Mouse (Mus musculus): ENCODE results near the gene Ehmt2.
"Not testable (repeated sequence)": the region's sequence is repeated elsewhere in the genome, so short reads cannot be mapped to it uniquely, and the experiment has no call there.

Ehmt2 gene

DNA sequence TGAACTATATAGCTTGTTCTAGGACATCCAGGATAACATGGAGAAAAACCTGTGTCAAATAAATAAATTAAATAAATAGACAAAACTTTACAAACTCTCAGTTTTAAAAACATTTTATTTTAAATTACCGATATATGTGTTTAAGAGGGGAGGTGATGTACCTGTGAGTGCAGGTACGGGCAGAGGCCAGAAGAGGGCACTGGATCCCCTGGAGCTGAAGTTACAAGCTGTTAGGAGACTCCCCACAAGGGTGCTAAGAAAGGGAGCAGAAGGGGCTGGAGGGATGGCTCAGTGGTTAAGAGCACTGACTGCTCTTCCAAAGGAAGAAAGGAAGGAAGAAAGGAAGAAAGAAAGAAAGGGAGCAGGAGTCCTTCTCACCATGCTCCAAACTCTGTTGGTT is 6.9 kb upstream of the Ehmt2 start:
- no peak for DNase-seq (ENCODE audit: low read depth)

DNA sequence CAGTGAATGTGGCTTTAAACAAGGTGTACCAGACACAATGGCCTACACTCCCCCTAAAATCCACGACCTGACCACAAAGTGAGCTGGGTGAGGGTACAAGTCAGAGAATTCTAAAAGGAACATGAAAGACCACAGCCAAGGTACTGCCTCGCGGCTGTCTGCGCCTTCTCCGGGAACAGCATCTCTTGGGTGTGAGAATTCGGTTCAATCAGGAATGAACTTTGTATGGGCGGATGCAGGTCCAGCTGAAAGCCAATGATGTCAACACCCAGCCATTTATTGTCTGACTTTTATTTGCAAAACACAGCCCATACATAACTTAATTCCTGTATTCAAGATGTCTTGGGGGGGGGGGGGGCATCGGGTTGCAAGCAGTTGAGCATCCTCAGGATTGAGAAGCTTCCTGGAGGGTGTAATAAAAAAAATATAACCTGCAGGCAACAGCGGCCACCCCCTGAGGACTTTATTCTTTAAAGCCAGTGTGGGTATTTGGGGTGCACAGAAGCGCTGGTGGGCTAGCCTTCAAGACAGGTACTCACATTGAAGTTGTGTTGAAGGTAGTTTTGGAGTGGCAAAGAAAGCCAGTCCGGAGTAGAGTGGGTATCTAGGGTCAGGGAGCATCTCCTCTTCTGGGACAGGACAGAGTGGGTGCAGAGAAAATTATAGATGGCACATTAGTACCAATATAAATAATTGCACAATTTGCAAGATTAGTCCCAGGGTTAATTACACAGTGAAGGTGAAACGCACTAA is 5.0 kb upstream of the Ehmt2 start:
- DNase-seq (ENCODE audit: low read depth): no peak

GRCm38 (mm10) chr17:34894074-34894597 is 4.1 kb upstream of the Ehmt2 start:
- peak; percentile 93 for DNase-seq (ENCODE audit: low read depth)

- peak; percentile 56 for DNase-seq (ENCODE audit: low read depth)
These were observed 3.3 kb upstream of the Ehmt2 start for GRCm38 (mm10) chr17:34894801-34895530.

GRCm38 (mm10) chr17:34895724-34896123 is 2.5 kb upstream of the Ehmt2 start:
- no peak for DNase-seq (ENCODE audit: low read depth)

DNA sequence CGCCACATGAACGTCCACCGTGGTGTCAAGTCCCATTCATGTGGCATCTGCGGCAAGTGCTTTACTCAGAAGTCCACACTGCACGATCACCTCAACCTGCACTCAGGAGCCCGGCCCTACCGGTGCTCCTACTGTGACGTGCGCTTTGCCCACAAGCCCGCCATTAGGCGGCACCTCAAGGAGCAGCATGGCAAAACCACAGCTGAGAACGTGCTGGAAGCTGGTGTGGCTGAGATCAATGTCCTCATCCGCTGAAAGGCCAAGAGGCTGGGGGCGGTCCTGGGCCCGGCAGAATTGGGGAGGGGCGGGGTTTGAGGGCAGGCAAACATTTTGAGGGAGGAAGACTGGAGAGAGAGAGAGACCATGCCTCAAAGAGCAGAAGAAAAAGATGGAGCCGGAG is 1.9 kb upstream of the Ehmt2 start:
- peak; percentile 82 for DNase-seq (ENCODE audit: low read depth)

- DNase-seq (ENCODE audit: low read depth): no peak
These were observed 703 bp upstream of the Ehmt2 start for GRCm38 (mm10) chr17:34897373-34898159.

DNA sequence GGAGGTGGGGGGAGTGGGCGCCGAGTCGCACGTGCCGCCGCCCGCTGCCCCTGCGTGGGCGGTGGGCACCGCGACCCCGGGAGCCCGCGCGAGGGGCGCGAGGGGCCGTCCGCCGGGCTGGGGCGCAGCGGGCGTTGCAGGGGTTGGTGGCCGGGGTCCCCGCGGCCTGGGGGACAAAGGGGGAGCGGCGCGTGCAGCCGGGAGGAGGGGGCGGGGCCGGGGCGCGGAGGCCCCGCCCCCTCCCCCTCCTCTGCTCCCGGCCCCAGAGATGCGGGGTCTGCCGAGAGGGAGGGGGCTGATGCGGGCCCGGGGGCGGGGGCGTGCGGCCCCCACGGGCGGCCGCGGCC is 410 bp downstream of the Ehmt2 start:
- peak; percentile 48 for DNase-seq (ENCODE audit: low read depth)

GRCm38 (mm10) chr17:34899053-34899889 is 1.0 kb downstream of the Ehmt2 start:
- peak; percentile 60 for DNase-seq (ENCODE audit: low read depth)

DNA sequence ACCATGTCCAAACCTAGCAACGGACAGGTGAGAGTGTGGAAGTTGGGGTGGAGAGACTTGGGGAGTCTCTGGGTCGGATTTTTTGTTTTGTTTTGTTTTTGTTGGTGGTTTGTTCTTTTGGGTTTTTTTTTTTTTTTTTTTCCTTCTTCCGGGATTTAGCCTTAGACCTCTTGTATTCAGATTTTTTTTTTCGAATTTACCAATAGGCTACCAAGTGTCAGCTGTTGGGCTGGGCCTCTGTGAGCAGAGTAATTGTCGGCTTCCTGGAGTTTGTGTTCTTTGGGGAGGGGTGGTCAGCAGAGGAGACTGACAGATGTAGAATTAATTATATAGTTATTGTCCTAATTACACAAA is 1.6 kb downstream of the Ehmt2 start:
- peak; percentile 81 for DNase-seq (ENCODE audit: low read depth)

GRCm38 (mm10) chr17:34900826-34901225 is 2.6 kb downstream of the Ehmt2 start:
- DNase-seq (ENCODE audit: low read depth): not testable (repeated sequence)

DNA sequence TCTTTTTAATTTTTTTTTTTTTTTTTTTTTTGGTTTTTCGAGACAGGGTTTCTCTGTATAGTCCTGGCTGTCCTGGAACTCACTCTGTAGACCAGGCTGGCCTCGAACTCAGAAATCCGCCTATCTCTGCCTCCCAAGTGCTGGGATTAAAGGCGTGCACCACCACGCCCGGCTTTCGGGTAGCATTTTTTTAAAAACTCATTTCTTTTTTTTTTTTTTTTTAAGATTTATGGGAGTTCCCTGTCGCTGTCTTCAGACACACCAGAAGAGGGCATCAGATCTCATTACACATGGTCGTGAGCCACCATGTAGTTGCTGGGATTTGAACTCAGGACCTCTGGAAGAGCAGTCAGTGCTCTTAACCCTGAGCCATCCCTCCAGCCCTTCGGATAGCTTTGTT is 3.7 kb downstream of the Ehmt2 start:
- DNase-seq (ENCODE audit: low read depth): not testable (repeated sequence)

- DNase-seq (ENCODE audit: low read depth): no peak
These were observed 4.6 kb downstream of the Ehmt2 start for GRCm38 (mm10) chr17:34902895-34903294.

- DNase-seq (ENCODE audit: low read depth): no peak
These were observed 12.7 kb downstream of the Ehmt2 start for GRCm38 (mm10) chr17:34910982-34911381.

DNA sequence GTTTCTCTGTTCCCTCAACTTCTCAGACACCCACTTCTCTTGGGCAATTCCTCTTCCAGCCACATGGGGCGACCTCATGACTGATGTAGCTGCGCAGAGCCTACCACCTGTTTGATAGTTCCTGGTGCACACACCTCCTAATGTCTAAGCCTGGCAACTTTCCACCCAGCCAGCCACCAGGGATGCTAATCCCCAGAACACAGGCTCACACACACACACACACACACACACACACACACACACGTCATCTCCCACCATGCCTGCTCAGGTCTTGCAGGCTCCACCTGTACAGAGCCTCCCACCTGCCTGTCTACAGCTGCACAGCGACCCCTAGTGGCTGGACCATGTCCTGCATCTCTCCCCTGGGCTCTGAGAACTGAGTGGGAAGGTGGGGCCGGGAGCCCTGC is 13.7 kb downstream of the Ehmt2 start:
- peak; percentile 94 for DNase-seq (ENCODE audit: low read depth)

- DNase-seq (ENCODE audit: low read depth): no peak
These were observed 15.8 kb downstream of the Ehmt2 start, which contains the start of gene Slc44a4 for GRCm38 (mm10) chr17:34913930-34914665. Gene Slc44a4 (plus strand): TSS chr17:34914466.

DNA sequence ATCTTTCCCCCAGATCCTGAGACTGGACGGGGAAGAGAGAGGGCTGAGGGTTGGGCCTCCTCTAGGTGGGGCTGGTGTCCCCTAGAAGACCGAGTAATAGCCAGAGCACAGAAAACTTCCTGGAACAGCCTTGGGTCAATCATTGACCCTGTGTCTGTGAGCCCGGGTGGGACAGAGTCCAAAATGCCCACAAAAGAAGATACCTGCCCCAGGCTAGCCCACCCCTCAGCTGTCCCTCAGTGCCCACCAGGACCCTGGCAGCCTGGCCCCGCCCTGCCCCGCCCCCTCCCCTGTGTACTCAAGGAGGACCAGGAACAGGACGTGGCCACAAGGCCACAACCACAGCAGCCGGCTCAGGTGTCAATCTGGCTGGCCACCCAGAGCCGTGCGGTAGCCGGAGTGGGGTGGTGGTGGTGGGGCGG is 17.2 kb downstream of the Ehmt2 start:
- DNase-seq (ENCODE audit: low read depth): no peak

DNA sequence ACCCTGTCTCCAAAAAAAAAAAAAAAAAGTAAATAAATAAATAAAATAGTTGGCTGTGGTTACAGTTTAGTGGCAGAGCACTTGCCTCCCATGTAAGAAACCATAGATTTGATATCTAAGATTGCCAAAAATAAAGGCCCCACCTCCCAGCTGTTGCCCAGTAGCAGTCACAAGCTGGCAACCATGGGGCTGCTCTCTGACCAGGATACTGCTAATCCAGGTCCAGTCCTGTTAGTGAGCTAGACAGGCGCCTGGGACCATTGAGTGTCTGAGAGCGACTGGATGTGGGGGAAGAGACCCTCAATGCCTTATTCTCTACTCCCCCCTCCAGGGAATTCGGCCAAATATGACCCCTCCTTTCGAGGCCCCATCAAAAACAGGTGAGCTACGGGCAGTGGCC is 18.0 kb downstream of the Ehmt2 start:
- no peak for DNase-seq (ENCODE audit: low read depth)

- no peak for DNase-seq (ENCODE audit: low read depth)
These were observed 18.9 kb downstream of the Ehmt2 start for GRCm38 (mm10) chr17:34917188-34917587.

DNA sequence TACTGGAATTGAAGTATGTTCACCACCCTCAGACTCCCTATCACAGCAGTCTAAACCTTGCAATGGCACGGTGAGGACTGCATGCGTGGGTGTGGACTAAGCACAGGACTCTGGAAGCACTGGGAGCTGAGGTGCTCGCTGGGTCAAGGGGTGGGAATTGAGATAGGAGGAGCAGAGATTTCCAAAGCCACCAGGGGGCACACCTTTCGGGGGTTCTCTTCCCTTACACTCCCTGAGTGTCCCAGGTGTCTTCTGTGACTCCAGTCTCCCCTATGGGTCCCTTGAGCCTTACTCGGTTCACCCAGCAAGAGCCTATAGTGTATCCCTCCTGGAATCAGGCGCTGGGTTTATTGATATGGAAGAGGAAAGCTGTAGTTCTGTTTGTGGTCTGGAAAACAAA is 24.7 kb downstream of the Ehmt2 start:
- peak; percentile 33 for DNase-seq (ENCODE audit: low read depth)

GRCm38 (mm10) chr17:34924258-34924657 is 26.0 kb downstream of the Ehmt2 start:
- no peak for DNase-seq (ENCODE audit: low read depth)
